Mouse (Mus musculus) mouse embryonic stem cell (cell line): ENCODE data around the gene Olfr564.

Source experiments
- in situ Hi-C, 2 experiments: fragments of 300-500 bp; cut with MboI; formaldehyde crosslinking; loops; 1 replicate in 1 of 2; 3 replicates in 1 of 2; pipeline ENCODE4 v1.14.3; 2019 to 2020; ENCODE audit warnings: low sequenced_read_pairs in 2 of 2, low pct_unique_long_range_greater_than_20kb in 1 of 2, mixed read lengths in 1 of 2; ENCODE audit not compliant: unreplicated experiment in 1 of 2

Olfr564 gene

GRCm38 (mm10) chr7:102803180-102803579 lies at the start of gene Olfr564:
Gene Olfr564, plus strand, starts transcription at chr7:102803480.
- in situ Hi-C loops = no loop called here

GRCm38 (mm10) chr7:102759266-102759665 lies 44.0 kb upstream of the Olfr564 start, which contains the start of the genes Olfr560 and Olfr78:
Gene Olfr560, minus strand, starts transcription at chr7:102759366.
Gene Olfr78, minus strand, starts transcription at chr7:102759471.
- in situ Hi-C loops = no loop called here

DNA sequence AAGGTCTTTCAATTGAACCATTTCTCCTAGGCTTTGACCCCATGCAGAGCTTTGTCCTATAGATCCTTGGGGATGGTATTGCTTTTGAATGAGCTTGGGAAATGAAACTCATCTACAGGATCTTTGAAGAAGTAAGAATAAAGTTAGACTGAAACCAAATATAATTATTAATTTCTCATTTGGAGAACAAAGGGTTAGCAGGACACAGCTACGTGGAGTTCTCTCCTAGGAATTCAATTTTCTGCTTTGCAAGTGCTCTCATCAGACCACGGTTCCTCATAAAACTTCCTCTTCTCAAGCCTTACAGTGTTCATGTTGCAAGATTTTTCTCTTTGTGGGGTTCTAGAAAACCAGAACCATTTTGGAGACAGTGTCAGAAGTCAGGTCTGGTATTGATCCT lies 32.4 kb upstream of the Olfr564 start, which contains the start of gene Olfr561:
Gene Olfr561, plus strand, starts transcription at position 301 of the 400 bp plus-strand sequence.
- in situ Hi-C loops = no loop called here
